Mouse (Mus musculus): ENCODE results near the gene Pou2f3.

DNA sequence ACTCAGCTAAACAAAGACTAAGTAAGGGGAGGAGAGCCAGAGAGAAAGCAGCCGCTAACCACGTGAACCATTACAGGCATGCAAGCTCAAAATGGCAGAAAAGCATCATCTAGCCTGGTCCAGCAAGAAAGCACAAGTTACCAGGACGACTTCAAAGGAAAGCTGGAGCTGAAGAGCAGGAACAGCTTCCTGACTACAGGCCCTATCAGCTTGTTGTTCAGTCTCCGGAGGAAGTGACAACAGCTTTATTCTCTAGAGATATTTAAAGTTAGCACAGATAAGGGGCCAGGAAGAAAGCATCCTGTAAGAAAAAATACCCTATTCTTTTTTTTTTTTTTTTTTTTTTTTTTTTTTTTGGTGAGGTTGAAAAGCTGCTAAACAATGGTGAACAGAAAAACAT is 111.2 kb downstream of the Pou2f3 start:
- TF ChIP-seq CTCF (IDR thresholded peaks at IDR 0.05; ENCODE audit: borderline replicate concordance, insufficient read depth, low read depth, low read length) (no peak), POLR2A (IDR thresholded peaks at IDR 0.05; ENCODE audit: borderline replicate concordance, insufficient read depth, low read length) (no peak)

All from cerebellum, adult 2 months (tissue).